Mouse (Mus musculus): ENCODE measurements at regions not wholly inside any gene's neighbourhood (a gene's known extent, or its start where the extent isn't known, plus 50 kb on each side); places are given as distances from the start of the nearest gene placed in this dataset.

DNA sequence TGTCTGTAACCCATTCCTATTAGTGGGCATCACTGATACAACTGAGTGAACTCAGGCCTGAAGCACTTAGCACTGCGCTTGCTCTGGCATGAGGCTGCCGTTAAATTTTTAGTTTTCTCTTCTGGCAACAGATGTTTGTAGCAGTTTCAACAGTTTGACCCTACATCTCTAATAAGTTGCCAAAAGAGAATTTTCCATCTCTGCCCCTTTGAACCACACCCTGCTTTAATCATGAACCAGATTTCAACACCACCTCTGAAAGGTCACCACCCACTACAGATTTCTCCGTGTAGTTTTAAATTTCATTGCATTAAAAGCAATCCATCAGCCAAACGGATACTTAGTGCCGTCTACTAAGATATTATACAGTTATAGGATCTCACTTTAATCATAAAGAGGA lies 114.5 kb upstream of the Gorab start:
- TF ChIP-seq CTCF (IDR thresholded peaks at IDR 0.05): no peak
- Histone ChIP-seq H3K27ac (no peak overlapping the region; the same call in 1 of the 2 replicates), H3K4me3 (no peak overlapping the region)
- DNase-seq: no peak
- intact Hi-C loops (cut with DNase I): no loop called here

DNA sequence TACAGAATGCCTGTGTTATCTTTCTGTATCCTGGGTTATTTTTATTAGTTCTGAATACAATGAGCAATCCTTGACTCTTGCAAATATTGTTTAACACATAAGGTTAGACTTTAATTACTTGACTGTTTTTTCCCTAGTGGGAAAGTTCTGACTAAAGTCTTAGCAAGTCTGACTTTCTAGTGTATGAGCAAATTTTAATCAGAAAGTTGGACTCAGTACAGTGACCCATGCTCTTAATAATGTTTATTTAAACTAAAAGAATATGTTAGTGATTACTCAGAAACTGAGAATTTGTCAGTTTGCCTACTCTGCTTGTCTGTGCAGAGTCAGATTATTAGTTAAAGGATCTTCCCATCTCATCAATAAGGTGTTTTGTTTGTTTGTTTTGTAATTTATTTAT lies 109.4 kb upstream of the Gorab start:
- no peak for TF ChIP-seq CTCF (IDR thresholded peaks at IDR 0.05)
- no peak for DNase-seq
- intact Hi-C loops (cut with DNase I): no loop called here
- Histone ChIP-seq H3K4me3 (no peak overlapping the region), H3K27ac (no peak overlapping the region)

DNA sequence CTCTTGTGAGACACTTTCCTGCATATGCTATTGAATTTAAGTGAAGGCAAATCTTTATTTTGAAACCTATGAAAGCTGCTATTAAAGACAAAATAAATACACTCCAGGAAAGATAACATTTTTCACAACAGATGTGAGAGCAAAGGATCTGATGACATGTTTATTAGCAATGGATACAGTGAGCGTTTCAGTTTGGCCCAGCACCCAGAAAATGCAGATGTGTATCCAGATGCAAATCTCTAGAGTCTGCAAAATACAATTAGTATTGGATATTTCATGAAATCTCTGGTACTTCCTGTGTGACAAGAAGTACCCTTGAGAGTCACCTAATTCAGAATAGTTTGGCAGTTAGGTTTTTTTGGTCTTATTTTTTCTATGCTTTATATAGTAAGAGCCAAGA lies 108.5 kb upstream of the Gorab start:
- DNase-seq: no peak
- Histone ChIP-seq H3K4me3 (no peak overlapping the region), H3K27ac (no peak overlapping the region)
- TF ChIP-seq CTCF (IDR thresholded peaks at IDR 0.05): no peak
- intact Hi-C loops (cut with DNase I): no loop called here

DNA sequence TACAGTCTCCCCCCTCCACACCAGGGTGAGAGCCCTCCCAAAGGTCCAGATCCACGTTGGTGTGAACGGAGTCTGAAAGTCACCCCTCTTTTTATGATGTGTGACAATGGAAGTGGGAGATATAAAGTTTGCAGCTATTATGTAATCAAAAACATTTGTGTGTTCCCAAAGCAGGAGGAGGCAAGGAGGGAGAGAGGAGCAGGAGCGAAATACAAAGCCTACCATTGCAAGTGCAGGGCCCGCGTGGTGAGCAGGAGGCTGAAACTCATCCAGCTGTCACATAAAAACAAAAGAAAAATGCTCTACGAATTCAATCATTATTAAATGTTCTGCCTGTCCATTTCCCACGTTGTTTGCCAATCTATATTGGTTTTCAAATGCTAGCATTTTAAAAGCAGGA lies 101.6 kb upstream of the Gorab start:
- TF ChIP-seq CTCF (IDR thresholded peaks at IDR 0.05): no peak
- H3K27ac ChIP-seq: peak overlapping the region; percentile 24; the same call in 1 of the 2 replicates
- DNase-seq: no peak
- H3K4me3 ChIP-seq: no peak overlapping the region
- intact Hi-C loops (cut with DNase I): no loop called here

DNA sequence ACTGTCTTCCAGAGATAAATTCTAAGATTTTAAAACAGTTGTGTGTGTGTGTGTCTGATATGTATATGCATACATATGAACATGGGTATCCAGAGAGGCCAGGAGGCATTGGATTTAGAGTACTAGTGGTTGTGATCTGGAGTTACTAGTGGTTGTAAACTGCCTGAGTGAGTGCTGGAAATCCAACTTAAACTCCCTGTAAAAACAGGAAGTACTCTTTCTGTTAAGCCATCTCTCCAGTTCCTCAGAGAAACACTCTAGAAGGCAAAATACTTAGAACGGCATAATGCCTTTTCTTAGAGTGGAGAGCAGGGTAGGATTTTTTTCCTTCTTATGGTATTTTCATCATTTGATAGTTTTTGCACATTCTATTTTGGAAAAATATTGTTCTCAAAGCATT lies 99.1 kb upstream of the Gorab start:
- Histone ChIP-seq H3K4me3 (no peak overlapping the region), H3K27ac (no peak overlapping the region)
- DNase-seq: no peak
- intact Hi-C loops (cut with DNase I): no loop called here
- TF ChIP-seq CTCF (IDR thresholded peaks at IDR 0.05): no peak

DNA sequence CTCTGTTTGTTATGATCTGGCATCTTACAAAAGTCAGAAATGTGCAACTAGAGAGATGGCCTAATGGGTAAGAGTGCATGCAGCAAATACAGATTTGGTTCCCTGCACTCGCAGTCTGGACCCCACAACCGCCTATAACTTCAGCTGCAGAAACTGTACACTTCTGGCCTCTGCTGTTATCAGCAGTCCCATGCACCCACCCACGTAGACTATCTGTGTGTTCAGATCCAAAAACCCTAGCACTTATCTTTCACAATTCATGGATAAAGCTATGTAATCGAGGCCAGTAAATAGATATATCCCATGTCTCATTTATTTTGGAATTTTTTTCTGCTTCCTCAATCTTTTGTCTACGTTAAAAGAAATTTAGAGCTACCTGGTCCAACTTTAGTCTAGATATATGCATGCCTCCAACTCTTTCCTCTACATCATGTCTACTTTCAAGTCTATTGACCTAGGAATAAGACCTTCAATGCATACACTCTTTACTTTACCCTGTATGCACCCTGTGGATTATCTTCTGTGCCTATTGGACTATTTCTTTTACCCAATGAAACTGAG lies 95.0 kb upstream of the Gorab start:
- DNase-seq: no peak
- intact Hi-C loops (cut with DNase I): no loop called here
- TF ChIP-seq CTCF (IDR thresholded peaks at IDR 0.05): no peak

DNA sequence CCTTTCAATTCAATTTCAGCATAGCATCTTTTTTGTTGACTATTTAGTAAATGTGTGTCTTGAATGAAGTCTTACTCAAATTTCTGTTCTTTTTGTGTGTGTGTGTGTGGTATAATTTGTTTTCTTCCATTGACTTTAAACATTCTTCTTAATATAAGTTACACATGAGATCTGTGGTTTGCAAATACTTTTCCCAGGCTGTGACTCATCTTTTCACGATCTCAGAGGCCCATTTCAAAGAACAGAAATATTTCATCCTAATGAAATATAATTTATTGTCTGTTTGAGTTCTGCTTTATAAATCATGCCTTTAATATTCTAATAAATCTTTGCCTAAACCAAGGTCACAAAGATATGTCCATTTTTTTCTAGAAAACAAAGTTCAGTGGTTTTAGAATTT lies 92.9 kb upstream of the Gorab start:
- no peak overlapping the region for H3K27ac ChIP-seq
- no peak for DNase-seq
- no peak overlapping the region for H3K4me3 ChIP-seq
- intact Hi-C loops (cut with DNase I): no loop called here
- no peak for TF ChIP-seq CTCF (IDR thresholded peaks at IDR 0.05)

More for the DNA sequence above, 95.0 kb upstream of the Gorab start:
- H3K27ac ChIP-seq: no peak overlapping the region
- no peak overlapping the region for H3K4me3 ChIP-seq

DNA sequence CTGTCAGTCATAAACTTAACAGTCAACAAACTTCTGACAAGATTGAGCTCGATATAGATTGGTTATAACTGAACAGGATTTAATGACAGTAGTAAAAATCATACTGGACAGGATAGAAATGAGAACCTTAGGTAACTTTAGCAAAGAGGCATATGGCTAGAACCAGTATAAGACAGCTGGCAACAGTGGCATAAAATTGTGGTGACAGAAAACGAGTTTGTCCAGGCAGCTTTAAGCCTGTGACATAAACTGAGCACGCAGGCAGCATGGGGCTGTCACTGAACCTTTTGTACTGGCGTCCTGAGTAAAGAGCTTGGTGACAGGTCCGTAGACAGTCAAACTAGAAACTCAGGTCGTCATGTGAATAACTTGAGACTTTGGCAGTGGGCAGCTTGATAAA lies 85.1 kb upstream of the Gorab start:
- no peak for DNase-seq
- no peak overlapping the region for H3K4me3 ChIP-seq
- no peak for TF ChIP-seq CTCF (IDR thresholded peaks at IDR 0.05)
- intact Hi-C loops (cut with DNase I): no loop called here
- no peak overlapping the region for H3K27ac ChIP-seq

DNA sequence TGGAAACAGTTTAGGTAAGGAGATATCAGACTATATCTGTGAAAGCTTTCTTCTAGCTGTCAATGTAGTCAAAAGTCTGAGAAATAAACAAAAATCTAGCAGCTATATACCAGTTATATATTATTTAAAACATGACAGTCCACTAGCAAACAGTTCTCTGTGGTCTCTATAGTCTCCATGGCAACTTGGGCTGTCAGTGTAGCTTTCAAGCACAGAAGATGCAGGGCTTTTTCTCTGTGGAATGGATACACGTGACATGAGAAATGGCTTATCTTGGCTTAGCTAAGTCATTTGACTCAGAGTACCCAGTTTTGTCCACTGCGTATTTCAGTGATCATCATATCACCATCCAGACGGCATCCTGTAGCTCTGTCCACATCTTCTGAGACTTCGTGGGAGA lies 84.6 kb upstream of the Gorab start:
- no peak for DNase-seq
- Histone ChIP-seq H3K4me3 (no peak overlapping the region), H3K27ac (no peak overlapping the region)
- intact Hi-C loops (cut with DNase I): no loop called here
- TF ChIP-seq CTCF (IDR thresholded peaks at IDR 0.05): no peak

DNA sequence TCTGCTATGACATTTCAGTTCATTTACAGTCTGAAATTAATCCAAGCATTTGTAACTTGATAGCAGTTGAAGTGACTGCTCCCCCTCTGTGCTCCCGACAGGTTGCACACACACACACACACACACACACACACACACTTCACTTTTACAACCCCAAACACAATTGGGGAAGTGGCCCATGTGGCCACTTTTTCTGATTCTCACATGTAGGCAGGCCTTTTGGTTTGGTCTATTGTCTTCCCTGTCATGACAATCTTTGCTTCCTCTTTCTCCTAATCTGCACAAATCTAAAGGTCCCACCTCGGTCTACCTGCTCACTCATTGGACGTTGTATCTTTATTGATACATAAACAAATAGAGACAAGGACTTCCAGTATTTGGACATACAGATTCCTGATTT lies 79.6 kb upstream of the Gorab start:
- no peak for TF ChIP-seq CTCF (IDR thresholded peaks at IDR 0.05)
- H3K4me3 ChIP-seq: no peak overlapping the region
- DNase-seq: no peak
- intact Hi-C loops (cut with DNase I): no loop called here
- H3K27ac ChIP-seq: no peak overlapping the region

DNA sequence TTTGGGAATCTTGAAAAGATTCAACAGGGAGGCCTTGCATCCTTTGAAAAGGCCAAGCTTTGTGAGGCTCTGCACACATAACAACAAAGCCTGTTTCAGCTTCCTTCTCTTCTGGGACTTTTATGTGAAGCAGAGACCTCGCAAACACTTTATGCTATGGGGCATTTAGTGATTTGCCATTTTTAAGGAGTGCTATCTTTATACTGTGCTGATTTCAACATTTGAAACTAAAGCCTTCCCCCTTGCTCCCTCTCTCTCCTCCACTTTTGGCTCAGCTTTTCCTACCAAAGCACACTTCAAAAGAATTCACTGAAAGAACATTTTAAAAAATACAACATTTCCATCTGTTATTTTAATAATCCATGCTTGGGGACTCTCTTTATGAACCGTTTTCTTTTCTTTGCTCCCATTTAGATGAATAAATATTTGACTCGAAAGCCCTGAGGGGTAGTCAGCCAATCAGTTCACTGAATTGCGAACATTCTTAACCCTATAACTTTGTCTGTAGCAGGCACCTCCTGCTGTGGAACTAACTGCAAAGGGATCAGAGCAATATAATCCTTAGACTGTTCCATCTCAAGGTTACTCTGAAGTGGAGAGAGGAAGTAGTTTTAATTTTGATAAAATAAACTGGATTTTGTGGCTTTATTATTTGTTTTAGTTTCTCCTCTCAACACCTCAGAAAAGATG lies 74.2 kb upstream of the Gorab start:
- intact Hi-C loops (cut with DNase I): no loop called here

DNA sequence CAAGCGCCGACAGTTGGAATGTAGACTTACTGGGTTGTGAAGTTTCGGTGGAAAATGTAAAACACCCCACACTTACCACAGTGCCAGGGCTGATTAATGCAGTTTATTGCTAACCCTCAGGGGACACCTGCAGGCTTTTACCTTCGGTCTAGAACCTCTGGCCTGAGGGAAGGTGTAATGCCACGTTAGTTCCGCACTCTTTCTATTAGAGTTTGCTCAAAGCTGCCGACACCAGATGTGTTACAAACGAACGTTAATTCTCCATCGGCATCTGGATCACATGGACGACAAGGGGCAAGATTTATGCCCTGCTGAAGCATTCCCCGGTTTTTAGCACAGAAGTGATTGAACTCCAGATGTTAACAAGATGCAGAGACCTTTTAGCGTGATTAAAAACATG lies 57.7 kb upstream of the Gorab start:
- no peak for TF ChIP-seq CTCF (IDR thresholded peaks at IDR 0.05)
- no peak for DNase-seq
- intact Hi-C loops (cut with DNase I): no loop called here
- Histone ChIP-seq H3K4me3 (no peak overlapping the region), H3K27ac (no peak overlapping the region)

More for the DNA sequence above, 74.2 kb upstream of the Gorab start:
- H3K27ac ChIP-seq: peak overlapping the region; percentile 28; the same call in 1 of the 2 replicates
- H3K4me3 ChIP-seq: no peak overlapping the region
- no peak for DNase-seq
- no peak for TF ChIP-seq CTCF (IDR thresholded peaks at IDR 0.05)

DNA sequence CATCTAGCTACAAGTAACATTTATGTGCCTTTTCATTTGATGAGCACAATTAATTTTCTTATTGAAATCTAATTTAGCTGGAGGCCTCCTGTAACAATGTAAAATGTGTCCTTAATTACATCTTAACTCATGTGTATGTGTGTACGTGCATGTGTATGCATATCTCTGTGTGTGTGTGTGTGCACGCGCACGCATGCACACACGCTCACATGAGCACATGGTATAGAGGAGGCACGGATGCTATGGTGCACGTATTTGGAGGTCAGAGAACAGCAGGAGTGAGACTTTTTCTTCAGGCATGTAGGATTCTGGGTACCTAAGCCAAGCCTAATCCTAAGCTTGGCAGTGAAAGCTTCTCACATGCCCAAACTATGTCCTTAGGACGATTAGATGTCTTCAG lies 52.9 kb upstream of the Gorab start:
- no peak for DNase-seq
- TF ChIP-seq CTCF (IDR thresholded peaks at IDR 0.05): no peak
- Histone ChIP-seq H3K27ac (no peak overlapping the region), H3K4me3 (no peak overlapping the region)
- intact Hi-C loops (cut with DNase I): no loop called here

Measured in gastrocnemius, adult 2 months (tissue).